Mouse (Mus musculus) lung, adult 2 months (tissue): ENCODE data around the gene Lgals3. TPM values are rescaled to one million over a fixed set of nuclear protein-coding genes. Genes with fewer than 3 reads are reported as not detected.

Experiments
- DNase-seq: peaks from one replicate; pipeline ENCODE4 v3.0.0; 2022
- H3K4me1 ChIP-seq: fragments of 200-500 bp; 2 replicates; pipeline ENCODE4 v1.6.1; 2011; ENCODE audit warnings: low read length; ENCODE audit not compliant: control insufficient read depth, insufficient read depth
- H3K4me3 ChIP-seq: fragments of 200-500 bp; replicated peaks from 2 replicates; pipeline ENCODE3; 2011; ENCODE audit warnings: low read depth, mild to moderate bottlenecking, control low read depth, low read length; ENCODE audit errors: extremely low read depth
- CTCF ChIP-seq: fragments of 200-500 bp; IDR thresholded peaks from 2 replicates; pipeline ENCODE4 v1.5.1; 2011; ENCODE audit warnings: mild to moderate bottlenecking, low read length, control low read depth; ENCODE audit not compliant: insufficient read depth
- POLR2A ChIP-seq: fragments of 200-500 bp; IDR thresholded peaks from 2 replicates; pipeline ENCODE4 v1.6.1; 2011; ENCODE audit warnings: low read depth, mild to moderate bottlenecking, control low read depth, low read length, borderline replicate concordance; ENCODE audit errors: extremely low read depth
- WGBS: fragments of 180-500 bp; shearing (Covaris S2); methylation state at CpG from one replicate; pipeline ENCODE4 v1.1.7; 2018; 5-methylcytosine and 5-hydroxymethylcytosine counted together
- polyA plus RNA-seq: library from polyadenylated mRNA; depleted of rRNA; stranded (reverse); fragments of >200 nt; gene quantifications from 2 replicates; pipeline ENCODE4 v1.2.3, GENCODE M21; 2012

The Lgals3 gene
- polyA plus RNA-seq, 1 experiment = 279 TPM

GRCm38 (mm10) chr14:47366881-47367321, 650 bp upstream of the Lgals3 start:
- 15% methylated on average over 7 of the region's 7 CpGs for WGBS
- H3K4me1 ChIP-seq = peaks cover 2% of the 10 kb centered on the region
- no peak overlapping the region for H3K4me3 ChIP-seq
- TF ChIP-seq CTCF = no peak
- no peak for TF ChIP-seq POLR2A
- peak; percentile 32 for DNase-seq

DNA sequence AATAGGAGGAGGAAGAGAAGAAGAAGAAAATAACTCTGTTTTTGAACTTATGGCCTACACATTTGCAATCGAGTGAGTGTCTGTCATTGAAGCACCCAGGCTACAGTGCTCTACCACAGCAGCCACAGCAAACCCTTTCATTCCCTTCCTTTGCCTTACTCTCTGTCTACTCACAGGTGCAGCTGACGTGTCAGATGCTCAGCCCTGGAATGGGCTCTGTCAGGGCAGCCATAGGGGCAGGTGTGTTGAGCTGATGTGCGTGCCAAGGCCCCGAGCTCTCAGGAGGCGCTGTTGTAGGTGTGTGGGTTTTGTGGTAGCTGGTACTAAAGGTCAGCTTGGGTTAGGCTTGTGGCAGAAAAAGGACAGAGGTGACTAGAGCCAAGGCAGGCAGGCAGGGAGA, 2.2 kb downstream of the Lgals3 start:
- Histone ChIP-seq H3K4me3 (no peak overlapping the region), H3K4me1 (peaks cover 2% of the 10 kb centered on the region)
- 83% methylated on average over 5 of the region's 5 CpGs for WGBS
- no peak for TF ChIP-seq POLR2A
- no peak for TF ChIP-seq CTCF
- DNase-seq = no peak

GRCm38 (mm10) chr14:47370790-47371189, 3.2 kb downstream of the Lgals3 start:
- no peak for DNase-seq
- 80% methylated on average over 3 of the region's 3 CpGs for WGBS
- TF ChIP-seq POLR2A (no peak), CTCF (no peak)
- Histone ChIP-seq H3K4me1 (peaks cover 2% of the 10 kb centered on the region), H3K4me3 (no peak overlapping the region)

DNA sequence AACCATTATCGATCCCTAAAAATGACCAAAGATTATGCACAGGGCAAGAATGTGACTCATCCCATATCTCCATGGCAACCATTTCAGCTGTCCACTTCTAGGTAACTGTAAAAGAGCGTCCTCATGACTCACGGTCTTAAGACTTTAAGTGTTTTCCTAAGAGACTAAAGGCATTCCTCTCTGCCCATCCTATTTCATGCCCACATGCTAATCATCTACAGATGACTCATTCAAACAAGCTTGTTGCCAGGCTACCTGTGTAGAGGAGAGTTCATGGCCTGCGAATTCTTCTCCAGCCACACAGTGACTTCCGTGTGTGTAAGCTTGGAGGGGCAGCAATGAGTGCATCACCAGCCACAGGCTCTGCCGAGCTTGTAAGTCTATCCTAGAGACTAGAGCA, 4.1 kb downstream of the Lgals3 start:
- DNase-seq = peak; percentile 40
- no peak overlapping the region for H3K4me3 ChIP-seq
- 56% methylated on average over 6 of the region's 6 CpGs for WGBS
- no peak for TF ChIP-seq CTCF
- peaks cover 2% of the 10 kb centered on the region for H3K4me1 ChIP-seq

DNA sequence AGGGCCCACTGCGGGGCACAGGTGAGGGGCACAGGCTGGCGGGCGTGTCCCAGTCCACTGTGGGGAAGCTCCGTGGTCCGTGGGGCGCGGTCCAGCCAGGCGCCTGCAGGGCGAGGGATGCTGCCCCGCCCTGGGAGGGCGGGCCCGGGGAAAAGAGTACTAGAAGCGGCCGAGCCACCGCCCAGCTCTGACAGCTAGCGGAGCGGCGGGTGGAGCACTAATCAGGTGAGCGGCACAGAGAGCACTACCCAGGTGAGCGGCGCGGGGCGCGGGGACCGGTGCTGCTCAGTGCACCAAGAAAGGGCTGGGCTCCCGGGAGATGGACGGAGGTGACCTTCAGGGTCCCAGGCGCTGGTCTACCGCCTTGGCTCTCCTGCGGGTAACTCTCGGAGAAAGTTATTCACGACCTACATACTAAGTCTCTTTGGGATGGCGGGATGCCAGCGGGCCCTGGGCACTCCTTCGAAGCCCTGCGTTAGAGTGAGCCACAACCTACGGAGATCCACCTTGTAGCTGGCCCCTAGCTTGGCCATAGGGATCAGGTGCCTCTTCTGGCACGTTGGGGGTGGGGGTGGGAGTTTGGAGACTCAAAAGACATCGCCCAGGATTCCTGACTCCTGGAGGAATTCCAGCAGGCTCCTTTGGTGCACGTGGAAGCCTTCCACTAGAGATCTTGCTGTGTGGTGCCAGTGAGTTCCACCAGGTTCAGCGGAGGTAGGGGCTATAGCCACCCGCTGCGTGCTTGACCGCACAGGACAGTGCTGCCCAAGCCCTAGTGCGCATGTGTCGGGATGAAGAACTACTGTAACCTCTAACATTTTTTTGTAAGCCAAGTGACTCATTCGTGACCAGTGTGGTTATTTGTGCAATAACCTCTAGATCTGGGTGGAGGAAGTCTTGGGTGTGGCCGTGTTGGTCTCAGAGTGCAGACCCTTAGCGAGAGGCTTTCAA, 6.5 kb downstream of the Lgals3 start:
- TF ChIP-seq CTCF = no peak
- TF ChIP-seq POLR2A = peak; percentile 45; the same call in 1 of the 2 replicates
- H3K4me3 ChIP-seq = peak overlapping the region; percentile 68
- H3K4me1 ChIP-seq = peaks cover 2% of the 10 kb centered on the region
- 8% methylated on average over 49 of the region's 49 CpGs for WGBS
- peak; percentile 72 for DNase-seq

DNA sequence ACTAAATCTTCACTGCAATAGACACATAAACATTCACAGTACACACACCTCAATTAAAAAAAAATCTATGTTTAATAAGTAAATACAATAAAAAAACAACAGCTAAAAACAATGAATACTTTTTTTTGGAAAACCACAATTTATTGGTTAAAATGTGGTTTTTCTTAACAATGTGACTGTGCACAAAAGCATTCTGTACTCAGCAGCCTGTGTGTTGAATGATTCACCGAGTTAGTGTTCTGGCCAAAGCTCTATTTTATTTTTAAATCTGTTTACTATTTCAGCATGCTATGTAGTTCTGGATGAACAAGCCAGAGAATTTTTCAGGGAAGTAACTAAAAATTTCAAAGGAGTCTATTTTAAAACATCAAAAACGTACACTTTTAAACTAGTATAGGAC, 9.0 kb downstream of the Lgals3 start:
- peaks cover under 1% of the 10 kb centered on the region for H3K4me1 ChIP-seq
- 50% methylated on average over 2 of the region's 2 CpGs for WGBS
- TF ChIP-seq POLR2A = no peak
- TF ChIP-seq CTCF = no peak
- no peak overlapping the region for H3K4me3 ChIP-seq
- DNase-seq = no peak

DNA sequence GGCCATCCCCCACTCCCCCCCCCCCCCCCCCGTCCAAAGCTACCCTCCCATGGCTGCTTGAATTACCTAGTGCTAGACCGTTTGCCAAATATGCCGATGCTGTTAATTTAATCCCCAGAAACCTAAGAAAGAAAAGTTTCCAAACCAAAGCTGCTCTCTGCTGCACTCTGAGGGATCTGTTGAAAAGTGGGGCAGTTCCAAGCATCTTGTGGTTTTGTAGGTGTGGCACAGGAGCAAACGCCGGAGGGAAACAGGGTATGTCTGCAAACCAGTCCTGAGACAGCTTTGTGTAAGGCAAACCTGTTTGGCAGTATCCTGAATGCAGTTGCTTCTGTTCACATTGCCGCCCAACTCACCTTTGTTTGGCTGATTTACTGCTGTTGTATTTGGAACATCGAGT, 10.8 kb downstream of the Lgals3 start:
- Histone ChIP-seq H3K4me1 (no peaks in the 10 kb centered on the region; the same call in 1 of the 2 replicates), H3K4me3 (no peak overlapping the region)
- DNase-seq = no peak
- no peak for TF ChIP-seq POLR2A
- no peak for TF ChIP-seq CTCF
- WGBS = 65% methylated on average over 7 of the region's 7 CpGs

GRCm38 (mm10) chr14:47383911-47384310, 16.4 kb downstream of the Lgals3 start:
- DNase-seq = no peak
- no peak overlapping the region for H3K4me3 ChIP-seq
- WGBS = 61% methylated on average over 7 of the region's 7 CpGs
- H3K4me1 ChIP-seq = no peaks in the 10 kb centered on the region
- TF ChIP-seq POLR2A (no peak), CTCF (no peak)

DNA sequence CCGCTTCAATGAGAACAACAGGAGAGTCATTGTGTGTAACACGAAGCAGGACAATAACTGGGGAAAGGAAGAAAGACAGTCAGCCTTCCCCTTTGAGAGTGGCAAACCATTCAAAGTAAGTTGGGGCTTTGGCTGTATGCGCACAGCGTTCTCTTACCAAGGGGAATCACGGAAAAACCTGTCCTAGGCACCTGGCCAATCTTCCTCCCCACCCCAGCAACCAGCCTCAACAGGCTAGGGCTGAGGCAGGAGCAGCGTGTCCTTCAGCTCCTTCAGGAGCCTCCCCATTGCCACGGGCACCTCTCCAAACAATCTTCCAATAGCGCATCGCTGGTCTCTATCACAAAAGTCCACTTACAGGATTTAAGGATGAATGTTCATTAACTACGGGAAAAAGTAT, 17.1 kb downstream of the Lgals3 start:
- 82% methylated on average over 10 of the region's 10 CpGs for whole genome bisulfite sequencing

DNA sequence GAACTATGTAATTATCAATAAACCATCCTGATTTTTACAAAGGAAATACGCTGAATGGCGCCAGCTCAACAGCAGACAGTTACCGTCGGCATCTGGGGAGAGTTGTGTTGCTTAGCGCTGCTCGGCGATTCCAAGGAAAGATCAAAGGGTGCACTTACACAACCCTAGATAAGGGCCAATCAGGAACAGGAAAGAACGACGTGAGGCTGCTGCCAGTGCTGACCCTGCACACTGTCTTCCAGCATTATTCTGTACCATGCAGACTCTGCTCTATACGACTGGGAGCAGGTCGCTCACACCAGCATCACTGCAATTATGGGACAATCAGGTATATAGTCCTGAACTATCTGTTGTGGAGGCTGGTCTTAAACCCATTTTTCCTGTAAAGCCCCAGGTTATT, 18.6 kb downstream of the Lgals3 start:
- Histone ChIP-seq H3K4me1 (no peaks in the 10 kb centered on the region), H3K4me3 (no peak overlapping the region)
- WGBS = 61% methylated on average over 11 of the region's 11 CpGs
- no peak for DNase-seq
- TF ChIP-seq CTCF (no peak), POLR2A (no peak)

More for the DNA sequence above, 17.1 kb downstream of the Lgals3 start:
- TF ChIP-seq POLR2A (no peak), CTCF (no peak)
- no peak overlapping the region for H3K4me3 ChIP-seq
- no peak for DNase-seq
- H3K4me1 ChIP-seq = no peaks in the 10 kb centered on the region
